Mouse (Mus musculus) activated CD4-positive, CD25-positive, alpha-beta regulatory T cell, adult 9 weeks (primary cell): ENCODE data around the gene 9130023H24Rik. TPM values are rescaled to one million over a fixed set of nuclear protein-coding genes. Genes with fewer than 3 reads are reported as not detected.

Experiments
- polyA plus RNA-seq: library from polyadenylated mRNA; unstranded; fragments of 100-300 nt; shearing (Covaris generic); gene quantifications from one replicate; pipeline ENCODE4 v1.2.1, GENCODE M21; 2017

The 9130023H24Rik gene
- polyA plus RNA-seq = 2.4 TPM

DNA sequence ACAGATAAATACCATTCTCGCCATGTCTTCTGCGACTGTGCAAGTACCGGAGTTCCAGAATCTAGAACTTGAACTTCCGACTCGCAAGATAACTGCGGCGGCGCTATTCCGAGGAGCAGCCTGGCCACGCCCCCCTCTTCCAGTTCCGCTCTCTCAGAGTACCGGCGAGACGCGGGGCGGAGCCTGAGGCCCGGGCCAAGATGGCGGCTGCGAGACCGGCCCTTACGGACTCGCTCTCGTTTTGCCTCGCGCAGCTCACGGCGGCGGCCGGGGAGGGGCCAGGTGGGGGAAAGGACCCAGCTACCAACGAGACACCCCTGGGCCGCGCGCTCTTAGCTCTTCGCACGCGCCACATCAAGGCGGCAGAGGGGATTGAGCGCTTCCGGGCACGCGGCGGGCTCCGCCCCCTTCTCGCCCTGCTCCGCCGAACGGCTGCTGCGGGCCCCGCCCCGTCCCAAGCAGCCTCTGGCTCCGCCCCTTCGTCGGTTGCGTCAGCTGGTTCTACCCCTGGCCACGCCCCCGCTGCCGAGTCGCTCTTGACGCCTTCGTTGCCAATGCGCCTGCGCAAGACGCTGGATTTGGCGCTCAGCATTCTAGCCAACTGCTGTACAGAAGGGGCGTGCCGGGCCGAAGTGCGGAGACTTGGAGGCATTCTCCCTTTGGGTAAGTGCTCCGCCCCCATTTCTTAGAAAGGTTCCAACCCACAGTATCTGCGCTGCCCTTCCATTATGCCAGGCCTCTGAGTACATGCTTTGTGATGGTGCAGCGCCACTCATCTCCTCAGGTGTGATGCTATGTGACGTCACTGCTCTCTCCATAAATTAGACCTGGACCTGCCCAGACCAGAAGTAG is at the start of gene 9130023H24Rik:
Gene 9130023H24Rik (minus strand): TSS at position 105 of the 852 bp plus-strand sequence.

DNA sequence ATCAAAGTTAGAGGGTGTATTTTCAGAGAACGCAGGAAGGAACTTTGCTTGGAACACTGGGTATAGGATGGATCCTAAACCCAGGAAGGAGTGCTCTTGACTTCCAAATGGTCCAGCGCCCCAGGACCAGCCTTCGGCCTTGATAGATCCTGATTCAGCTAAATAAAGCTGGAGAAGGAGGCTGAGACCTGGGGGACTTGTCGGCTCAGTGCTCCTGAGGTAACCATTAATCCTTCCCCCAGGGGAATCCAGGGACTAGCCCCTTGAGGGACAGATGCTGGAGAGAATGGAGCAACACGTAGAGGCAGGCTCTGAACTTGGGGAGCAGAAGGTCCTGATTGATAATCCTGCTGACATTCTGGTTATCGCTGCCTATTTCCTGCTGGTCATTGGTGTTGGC is 27.6 kb upstream of the 9130023H24Rik start, which contains the start of gene Slc5a2:
Gene Slc5a2 (plus strand): TSS at position 247 of the 400 bp plus-strand sequence.

DNA sequence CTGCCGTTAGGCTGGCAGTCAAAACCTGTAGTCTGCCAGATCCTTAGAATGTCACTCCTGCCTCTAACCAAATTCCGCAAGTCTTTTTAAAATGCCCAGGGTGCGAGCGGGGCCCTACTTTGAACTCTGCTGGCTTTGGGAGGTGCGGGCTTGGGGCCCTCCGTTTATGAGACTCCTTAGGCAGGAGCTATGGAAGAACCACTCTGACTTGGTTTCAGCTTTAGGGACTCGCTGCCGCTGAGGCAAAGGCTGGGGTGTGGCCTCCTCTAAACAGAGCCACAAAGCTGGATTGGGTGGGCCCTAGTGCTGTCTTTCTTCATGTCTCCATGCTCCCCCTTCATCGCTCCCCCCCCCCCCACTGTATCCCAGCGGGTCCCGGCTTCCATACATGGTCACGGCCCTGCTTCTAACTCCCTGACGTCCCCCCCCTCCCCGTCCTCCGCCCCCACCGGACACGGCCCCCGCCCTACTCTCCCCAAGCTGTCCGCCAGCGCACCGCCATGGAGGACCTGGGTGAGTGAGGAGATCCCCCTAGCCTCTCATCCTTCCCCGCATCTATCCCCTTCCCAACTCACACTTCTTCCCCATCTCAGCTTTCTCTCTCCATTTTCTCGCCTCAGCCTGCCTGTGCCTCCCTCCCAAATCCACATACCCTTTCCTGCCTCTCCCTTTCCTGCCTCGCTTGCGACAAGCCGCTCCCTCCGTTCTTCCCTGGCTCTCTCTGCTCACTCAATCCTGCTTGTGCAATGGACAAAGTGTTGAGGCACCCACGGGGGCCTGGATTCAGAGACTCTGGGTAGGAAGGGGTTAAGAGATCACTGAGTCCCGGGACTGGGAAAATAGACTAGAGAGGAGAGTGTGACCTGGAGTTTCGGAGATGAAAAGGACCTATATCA is 8.9 kb upstream of the 9130023H24Rik start, which contains the start of gene Tgfb1i1:
Gene Tgfb1i1 (plus strand): TSS at position 317 of the 896 bp plus-strand sequence.

DNA sequence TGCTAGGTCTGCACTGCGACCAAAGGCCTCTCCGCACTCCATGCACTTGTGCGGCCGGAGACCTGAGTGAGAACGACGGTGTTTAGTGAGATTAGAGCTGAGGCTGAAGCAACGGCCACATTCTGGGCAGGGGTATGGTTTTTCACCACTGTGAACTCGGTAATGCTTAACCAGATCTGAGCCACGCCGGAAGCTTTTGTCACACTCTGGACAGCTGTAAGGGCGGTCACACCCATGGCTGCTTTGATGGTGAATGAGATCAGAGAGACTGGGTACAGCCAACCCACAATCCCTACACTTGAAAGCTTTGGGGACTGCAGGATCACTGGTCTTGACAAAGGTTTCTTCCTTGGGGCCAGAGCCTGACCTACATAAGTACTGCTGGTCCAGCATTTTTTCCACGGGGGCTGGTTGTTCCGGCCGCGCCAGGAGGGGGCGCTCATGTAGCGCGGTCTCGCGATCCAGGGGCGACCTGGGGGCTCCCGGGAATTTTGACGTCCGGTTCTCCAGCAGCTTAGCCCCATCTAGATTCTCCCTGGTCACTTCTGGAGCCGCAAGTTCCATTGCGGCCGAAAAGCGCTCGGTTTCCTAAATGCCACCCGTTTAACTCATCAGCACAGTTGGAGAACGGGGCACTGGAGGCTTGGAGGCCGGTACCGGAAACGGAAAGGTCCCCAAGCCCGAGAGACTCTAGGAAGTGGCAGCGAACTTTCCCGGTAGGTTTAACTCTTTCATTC is 807 bp downstream of the 9130023H24Rik start, which contains the start of gene Armc5:
Gene Armc5 (plus strand): TSS at position 487 of the 737 bp plus-strand sequence.

DNA sequence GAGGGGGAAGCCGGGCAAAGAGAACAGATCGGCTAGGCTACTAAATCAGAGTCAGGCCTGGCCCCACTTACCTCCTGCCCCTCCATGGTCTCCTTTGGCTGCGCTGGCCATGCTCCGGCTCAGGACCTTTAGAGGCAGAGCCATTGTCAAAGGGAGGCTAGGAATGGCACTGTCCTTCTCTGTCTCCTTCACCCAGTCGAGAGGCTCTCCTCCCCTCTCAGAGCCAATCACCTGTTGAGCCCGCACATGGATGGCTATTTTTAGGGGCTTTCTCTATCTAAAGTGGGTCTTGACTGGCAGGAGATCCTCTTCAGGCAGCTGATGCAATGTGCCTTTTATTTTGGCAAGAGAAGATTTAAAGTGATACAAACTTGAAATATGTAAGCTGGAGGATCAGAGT is 31.7 kb downstream of the 9130023H24Rik start, which contains the start of gene Cox6a2:
Gene Cox6a2 (minus strand): TSS at position 236 of the 400 bp plus-strand sequence.

Other genes with a start within 250 kb of the 9130023H24Rik start
- gene Pycard, start 244.2 kb downstream of the 9130023H24Rik start, polyA plus RNA-seq = 339 TPM
- not detected for gene Trim72, start 234.1 kb downstream of the 9130023H24Rik start, polyA plus RNA-seq
- gene Itgam, start 175.4 kb downstream of the 9130023H24Rik start, polyA plus RNA-seq = 1.3 TPM
- not detected for gene Gm49368, start 175.3 kb downstream of the 9130023H24Rik start, polyA plus RNA-seq
- gene Itgax, start 108.5 kb downstream of the 9130023H24Rik start, polyA plus RNA-seq = 0.87 TPM
- 2.4 TPM for gene Itgad, start 83.7 kb downstream of the 9130023H24Rik start, polyA plus RNA-seq
- gene Cox6a2, start 31.6 kb downstream of the 9130023H24Rik start, polyA plus RNA-seq = not detected
- 10.2 TPM for gene Armc5, start 689 bp downstream of the 9130023H24Rik start, polyA plus RNA-seq
- 0.97 TPM for gene Tgfb1i1, start 8.8 kb upstream of the 9130023H24Rik start, polyA plus RNA-seq
- 0.31 TPM for gene Slc5a2, start 27.6 kb upstream of the 9130023H24Rik start, polyA plus RNA-seq
- 16.7 TPM for gene BC017158, start 60.1 kb upstream of the 9130023H24Rik start, polyA plus RNA-seq
- gene Rgs10, start 180.7 kb upstream of the 9130023H24Rik start, polyA plus RNA-seq = 386 TPM
- 50.3 TPM for gene Tial1, start 223.7 kb upstream of the 9130023H24Rik start, polyA plus RNA-seq